Mouse (Mus musculus) spleen, adult 2 months (tissue): Measurements from ENCODE around the gene Rasgrp1.

Experiments
- CTCF ChIP-seq: fragments of 200-500 bp; IDR thresholded peaks from 2 replicates; pipeline ENCODE4 v1.5.1; 2011; ENCODE audit warnings: mild to moderate bottlenecking, inconsistent platforms; ENCODE audit not compliant: insufficient read depth, insufficient read length, insufficient replicate concordance; ENCODE audit errors: extremely low read depth
- POLR2A ChIP-seq: fragments of 200-500 bp; IDR thresholded peaks from 2 replicates; pipeline ENCODE4 v1.6.1; 2011; ENCODE audit warnings: low read depth, low read length, inconsistent platforms

- TF ChIP-seq POLR2A (no peak), CTCF (no peak)
Measured at GRCm38 (mm10) chr2:117338501-117338900, 4.3 kb downstream of the Rasgrp1 start.
